Mouse (Mus musculus): Measurements from ENCODE around the gene Gm20388. TPM values are rescaled to one million over a fixed set of nuclear protein-coding genes. Genes with fewer than 3 reads are reported as not detected.

Gm20388 gene
- polyA plus RNA-seq, 2 experiments: 8.5 TPM; not detected in 1

- Histone ChIP-seq H3K9ac (replicated peaks) (no peak overlapping the region), H3K4me3 (ENCODE audit: insufficient read depth in 1 of 2, low read depth in 2 of 2, low read length in 2 of 2) (no peak overlapping the region), H3K36me3 (replicated peaks; ENCODE audit: control insufficient read depth, insufficient read depth, low read depth) (no peaks in the 10 kb centered on the region), H3K4me2 (ENCODE audit: low read depth) (no peak overlapping the region), H3K9me3 (ENCODE audit: control insufficient read depth, low read length) (no peaks in the 10 kb centered on the region), H3K27me3 (ENCODE audit: control insufficient read depth, insufficient read depth, low read length) (no peaks in the 10 kb centered on the region; the same call in 1 of the 2 replicates), H3K4me1 (replicated peaks; ENCODE audit: control insufficient read depth in 2 of 2, insufficient read depth in 2 of 2, low read length in 1 of 2) (no peaks in the 10 kb centered on the region), H3K27ac (no peak overlapping the region)
- 53% methylated on average over 8 of the region's 8 CpGs for WGBS (ENCODE audit: insufficient replicate concordance)
- no peak for ATAC-seq (ENCODE audit: insufficient read depth)
- DNase-seq (ENCODE audit: low read depth in 3 of 3, low spot score in 3 of 3): no peak
- TF ChIP-seq CTCF (IDR thresholded peaks at IDR 0.05; ENCODE audit: low read depth): no peak
- no peak for TF ChIP-seq EP300 (IDR thresholded peaks at IDR 0.05; ENCODE audit: low read depth)
Measured at GRCm38 (mm10) chr8:120163376-120163775, 252.7 kb downstream of the Gm20388 start.

- Histone ChIP-seq H3K27ac (no peak overlapping the region), H3K9ac (replicated peaks) (no peak overlapping the region)
- no peak for DNase-seq (ENCODE audit: low read depth in 3 of 3, low spot score in 3 of 3)
Measured at GRCm38 (mm10) chr8:120164026-120164425, 253.4 kb downstream of the Gm20388 start.

GRCm38 (mm10) chr8:120167136-120167535, 256.5 kb downstream of the Gm20388 start:
- WGBS (ENCODE audit: insufficient replicate concordance): 67% methylated on average over 8 of the region's 8 CpGs
- no peaks in the 10 kb centered on the region; the same call in 1 of the 2 replicates for H3K27me3 ChIP-seq (ENCODE audit: control insufficient read depth, insufficient read depth, low read length)

More at GRCm38 (mm10) chr8:120164026-120164425, 253.4 kb downstream of the Gm20388 start:
- WGBS (ENCODE audit: insufficient replicate concordance): 62% methylated on average over 5 of the region's 5 CpGs
- H3K4me1 ChIP-seq (replicated peaks; ENCODE audit: control insufficient read depth in 2 of 2, insufficient read depth in 2 of 2, low read length in 1 of 2): no peaks in the 10 kb centered on the region
- ATAC-seq (ENCODE audit: insufficient read depth): no peak
- no peak overlapping the region for H3K4me2 ChIP-seq (ENCODE audit: low read depth)
- TF ChIP-seq CTCF (IDR thresholded peaks at IDR 0.05; ENCODE audit: low read depth): no peak
- no peak for TF ChIP-seq EP300 (IDR thresholded peaks at IDR 0.05; ENCODE audit: low read depth)
- H3K27me3 ChIP-seq (ENCODE audit: control insufficient read depth, insufficient read depth, low read length): no peaks in the 10 kb centered on the region; the same call in 1 of the 2 replicates
- H3K36me3 ChIP-seq (replicated peaks; ENCODE audit: control insufficient read depth, insufficient read depth, low read depth): no peaks in the 10 kb centered on the region
- H3K4me3 ChIP-seq (ENCODE audit: insufficient read depth in 1 of 2, low read depth in 2 of 2, low read length in 2 of 2): no peak overlapping the region
- no peaks in the 10 kb centered on the region for H3K9me3 ChIP-seq (ENCODE audit: control insufficient read depth, low read length)

GRCm38 (mm10) chr8:120167821-120168220, 257.2 kb downstream of the Gm20388 start:
- ATAC-seq (ENCODE audit: insufficient read depth): no peak
- no peaks in the 10 kb centered on the region for H3K4me1 ChIP-seq (replicated peaks; ENCODE audit: control insufficient read depth in 2 of 2, insufficient read depth in 2 of 2, low read length in 1 of 2)
- H3K4me2 ChIP-seq (ENCODE audit: low read depth): no peak overlapping the region
- no peak for TF ChIP-seq EP300 (IDR thresholded peaks at IDR 0.05; ENCODE audit: low read depth)
- no peak for TF ChIP-seq CTCF (IDR thresholded peaks at IDR 0.05; ENCODE audit: low read depth)
- H3K4me3 ChIP-seq (ENCODE audit: insufficient read depth in 1 of 2, low read depth in 2 of 2, low read length in 2 of 2): no peak overlapping the region
- no peaks in the 10 kb centered on the region for H3K9me3 ChIP-seq (ENCODE audit: control insufficient read depth, low read length)
- no peaks in the 10 kb centered on the region; the same call in 1 of the 2 replicates for H3K27me3 ChIP-seq (ENCODE audit: control insufficient read depth, insufficient read depth, low read length)
- WGBS (ENCODE audit: insufficient replicate concordance): 36% methylated on average over 5 of the region's 5 CpGs
- H3K9ac ChIP-seq (replicated peaks): no peak overlapping the region
- no peak overlapping the region for H3K27ac ChIP-seq
- no peaks in the 10 kb centered on the region for H3K36me3 ChIP-seq (replicated peaks; ENCODE audit: control insufficient read depth, insufficient read depth, low read depth)
- DNase-seq (ENCODE audit: low read depth in 3 of 3, low spot score in 3 of 3): no peak

More at GRCm38 (mm10) chr8:120167136-120167535, 256.5 kb downstream of the Gm20388 start:
- H3K9me3 ChIP-seq (ENCODE audit: control insufficient read depth, low read length): no peaks in the 10 kb centered on the region
- H3K4me1 ChIP-seq (replicated peaks; ENCODE audit: control insufficient read depth in 2 of 2, insufficient read depth in 2 of 2, low read length in 1 of 2): no peaks in the 10 kb centered on the region
- no peaks in the 10 kb centered on the region for H3K36me3 ChIP-seq (replicated peaks; ENCODE audit: control insufficient read depth, insufficient read depth, low read depth)
- no peak overlapping the region for H3K27ac ChIP-seq
- no peak overlapping the region for H3K9ac ChIP-seq (replicated peaks)
- TF ChIP-seq CTCF (IDR thresholded peaks at IDR 0.05; ENCODE audit: low read depth) (no peak), EP300 (IDR thresholded peaks at IDR 0.05; ENCODE audit: low read depth) (no peak)
- H3K4me3 ChIP-seq (ENCODE audit: insufficient read depth in 1 of 2, low read depth in 2 of 2, low read length in 2 of 2): no peak overlapping the region
- no peak for ATAC-seq (ENCODE audit: insufficient read depth)
- no peak for DNase-seq (ENCODE audit: low read depth in 3 of 3, low spot score in 3 of 3)
- no peak overlapping the region for H3K4me2 ChIP-seq (ENCODE audit: low read depth)

- Histone ChIP-seq H3K4me2 (ENCODE audit: low read depth) (no peak overlapping the region), H3K9me3 (ENCODE audit: control insufficient read depth, low read length) (no peaks in the 10 kb centered on the region), H3K4me3 (ENCODE audit: insufficient read depth in 1 of 2, low read depth in 2 of 2, low read length in 2 of 2) (no peak overlapping the region), H3K9ac (replicated peaks) (no peak overlapping the region), H3K27me3 (ENCODE audit: control insufficient read depth, insufficient read depth, low read length) (no peaks in the 10 kb centered on the region; the same call in 1 of the 2 replicates), H3K4me1 (replicated peaks; ENCODE audit: control insufficient read depth in 2 of 2, insufficient read depth in 2 of 2, low read length in 1 of 2) (no peaks in the 10 kb centered on the region), H3K27ac (no peak overlapping the region), H3K36me3 (replicated peaks; ENCODE audit: control insufficient read depth, insufficient read depth, low read depth) (no peaks in the 10 kb centered on the region)
- DNase-seq (ENCODE audit: low read depth in 3 of 3, low spot score in 3 of 3): no peak
- no peak for TF ChIP-seq EP300 (IDR thresholded peaks at IDR 0.05; ENCODE audit: low read depth)
- TF ChIP-seq CTCF (IDR thresholded peaks at IDR 0.05; ENCODE audit: low read depth): no peak
- no peak for ATAC-seq (ENCODE audit: insufficient read depth)
- 37% methylated on average over 8 of the region's 8 CpGs for WGBS (ENCODE audit: insufficient replicate concordance)
Measured at GRCm38 (mm10) chr8:120169119-120169518, 258.5 kb downstream of the Gm20388 start.

Data from liver, embryonic 14.5 days (tissue).